Mouse (Mus musculus) heart, postnatal 0 days (tissue): ENCODE results near the gene Suclg1. TPM values are rescaled to one million over a fixed set of nuclear protein-coding genes. Genes with fewer than 3 reads are reported as not detected.

Experiments used
- ATAC-seq: fragments of 200-750 bp; cut with Nextera tagmentation; 2 replicates; pipeline ENCODE4 v1.8.0; 2017; ENCODE audit warnings: low read depth, moderate number of reproducible peaks, moderate library complexity; ENCODE audit not compliant: insufficient read depth
- DNase-seq: peaks from one replicate; pipeline ENCODE4 v3.0.0-alpha.2; 2016; ENCODE audit warnings: low spot score
- H3K27ac ChIP-seq: fragments of 300-500 bp; sonication (generic); 2 replicates; pipeline ENCODE4 v1.5.1; 2014; ENCODE audit warnings: low read depth, mild to moderate bottlenecking
- H3K27me3 ChIP-seq: fragments of 300-500 bp; sonication (generic); 2 replicates; pipeline ENCODE4 v1.6.1; 2014; ENCODE audit warnings: low read length, mixed read lengths; ENCODE audit not compliant: control insufficient read depth, insufficient read depth
- H3K36me3 ChIP-seq: fragments of 300-500 bp; sonication (generic); replicated peaks from 2 replicates; pipeline ENCODE4 v1.6.1; 2014; ENCODE audit warnings: low read length, mixed read lengths; ENCODE audit not compliant: control insufficient read depth, insufficient read depth
- H3K4me1 ChIP-seq: fragments of 300-500 bp; sonication (generic); 2 replicates; pipeline ENCODE4 v1.6.1; 2014; ENCODE audit warnings: antibody characterized with exemption; ENCODE audit not compliant: control insufficient read depth, insufficient read depth
- H3K4me2 ChIP-seq: fragments of 300-500 bp; sonication (generic); 2 replicates; pipeline ENCODE4 v1.6.1; 2014; ENCODE audit warnings: low read depth, mild to moderate bottlenecking, low read length, moderate library complexity
- H3K4me3 ChIP-seq: fragments of 300-500 bp; sonication (generic); 2 replicates; pipeline ENCODE4 v1.5.1; 2014; ENCODE audit warnings: low read depth, low read length
- H3K9ac ChIP-seq: fragments of 300-500 bp; sonication (generic); replicated peaks from 2 replicates; pipeline ENCODE4 v1.6.1; 2014; ENCODE audit warnings: low read depth, low read length, mixed read lengths
- H3K9me3 ChIP-seq: fragments of 300-500 bp; sonication (generic); replicated peaks from 2 replicates; pipeline ENCODE4 v1.6.1; 2016; ENCODE audit warnings: low read length; ENCODE audit not compliant: control insufficient read depth
- CTCF ChIP-seq: IDR thresholded peaks from 2 replicates; pipeline ENCODE4 v1.5.1; 2016; ENCODE audit warnings: antibody characterized with exemption, control low read depth, low read depth
- EP300 ChIP-seq: IDR thresholded peaks from 2 replicates; pipeline ENCODE4 v1.6.1; 2016; ENCODE audit warnings: antibody characterized with exemption, low read depth
- WGBS: fragments of 180-500 bp; shearing (Covaris S2); extraction: QIAGEN DNeasy Blood & Tissue Kit; methylation state at CpG from one replicate; pipeline ENCODE4 v1.1.7; 2014; 5-methylcytosine and 5-hydroxymethylcytosine counted together
- polyA plus RNA-seq: library from polyadenylated mRNA; unstranded; fragments of >200 nt; fragmentation: Nextera tagmentation; extraction: Ambion mirVana; gene quantifications from 2 replicates; pipeline ENCODE4 v1.2.1, GENCODE M21; 2015
- total RNA-seq: library from RNA; depleted of rRNA; stranded (reverse); fragments of >200 nt; gene quantifications from 2 replicates; pipeline ENCODE4 v1.2.3, GENCODE M21; 2014; ENCODE audit warnings: low replicate concordance

Suclg1 gene
- total and polyA plus RNA-seq, 2 experiments from 2014 or later = 219 to 554 TPM

GRCm38 (mm10) chr6:73252396-73252795 lies 4.2 kb downstream of the Suclg1 start:
- H3K9ac ChIP-seq = no peak overlapping the region
- H3K27me3 ChIP-seq = no peaks in the 10 kb centered on the region
- DNase-seq (no peak), ATAC-seq (no peak)
- peaks cover 12% of the 10 kb centered on the region for H3K36me3 ChIP-seq
- H3K9me3 ChIP-seq = no peaks in the 10 kb centered on the region
- no peak overlapping the region for H3K4me3 ChIP-seq
- H3K4me1 ChIP-seq = peaks cover 44% of the 10 kb centered on the region
- H3K27ac ChIP-seq = no peak overlapping the region
- TF ChIP-seq EP300 (no peak), CTCF (no peak)
- H3K4me2 ChIP-seq = no peak overlapping the region

- Histone ChIP-seq H3K36me3 (peaks cover 16% of the 10 kb centered on the region), H3K4me3 (no peak overlapping the region), H3K4me1 (peaks cover 44% of the 10 kb centered on the region), H3K4me2 (no peak overlapping the region), H3K9me3 (no peaks in the 10 kb centered on the region), H3K27ac (no peak overlapping the region), H3K9ac (no peak overlapping the region), H3K27me3 (no peaks in the 10 kb centered on the region)
- no peak for ATAC-seq
- no peak for DNase-seq
- TF ChIP-seq EP300 (no peak), CTCF (no peak)
- 83% methylated on average over 2 of the region's 2 CpGs for WGBS
Measured at GRCm38 (mm10) chr6:73253006-73253405, 4.8 kb downstream of the Suclg1 start.

- no peak overlapping the region for H3K4me2 ChIP-seq
- no peaks in the 10 kb centered on the region for H3K27me3 ChIP-seq
- no peak overlapping the region for H3K9ac ChIP-seq
- no peak for DNase-seq
- H3K36me3 ChIP-seq = peaks cover 21% of the 10 kb centered on the region
- H3K27ac ChIP-seq = no peak overlapping the region
- peaks cover 44% of the 10 kb centered on the region for H3K4me1 ChIP-seq
- WGBS = 65% methylated on average over 4 of the region's 4 CpGs
- ATAC-seq = no peak
- H3K9me3 ChIP-seq = no peaks in the 10 kb centered on the region
- TF ChIP-seq CTCF (no peak), EP300 (no peak)
- no peak overlapping the region for H3K4me3 ChIP-seq
Measured at GRCm38 (mm10) chr6:73253584-73253983, 5.4 kb downstream of the Suclg1 start.

- H3K36me3 ChIP-seq = peaks cover 30% of the 10 kb centered on the region
- 58% methylated on average over 9 of the region's 9 CpGs for WGBS
- H3K27me3 ChIP-seq = no peaks in the 10 kb centered on the region
- no peak overlapping the region for H3K4me2 ChIP-seq
- H3K27ac ChIP-seq = peak overlapping the region; percentile 47
- peaks cover 40% of the 10 kb centered on the region for H3K4me1 ChIP-seq
- no peak overlapping the region for H3K9ac ChIP-seq
- ATAC-seq (no peak), DNase-seq (no peak)
- no peak overlapping the region for H3K4me3 ChIP-seq
- TF ChIP-seq CTCF (no peak), EP300 (no peak)
- H3K9me3 ChIP-seq = no peaks in the 10 kb centered on the region
Measured at GRCm38 (mm10) chr6:73254307-73255228, 6.4 kb downstream of the Suclg1 start.

- H3K9ac ChIP-seq = no peak overlapping the region
- peaks cover 51% of the 10 kb centered on the region for H3K36me3 ChIP-seq
- 80% methylated on average over 7 of the region's 7 CpGs for WGBS
Measured at GRCm38 (mm10) chr6:73257068-73257467, 8.9 kb downstream of the Suclg1 start.

More at GRCm38 (mm10) chr6:73257068-73257467, 8.9 kb downstream of the Suclg1 start:
- Histone ChIP-seq H3K9me3 (no peaks in the 10 kb centered on the region), H3K27me3 (no peaks in the 10 kb centered on the region), H3K4me2 (no peak overlapping the region), H3K4me3 (no peak overlapping the region), H3K27ac (no peak overlapping the region), H3K4me1 (peaks cover 29% of the 10 kb centered on the region)
- no peak for DNase-seq
- TF ChIP-seq CTCF (no peak), EP300 (no peak)
- ATAC-seq = no peak
